Mouse (Mus musculus): ENCODE measurements around the gene Gtpbp10. TPM values are rescaled to one million over a fixed set of nuclear protein-coding genes. Genes with fewer than 3 reads are reported as not detected.

Gene Gtpbp10
- total RNA-seq, 2 experiments from 2014 or later: 27.8 to 37.1 TPM

DNA sequence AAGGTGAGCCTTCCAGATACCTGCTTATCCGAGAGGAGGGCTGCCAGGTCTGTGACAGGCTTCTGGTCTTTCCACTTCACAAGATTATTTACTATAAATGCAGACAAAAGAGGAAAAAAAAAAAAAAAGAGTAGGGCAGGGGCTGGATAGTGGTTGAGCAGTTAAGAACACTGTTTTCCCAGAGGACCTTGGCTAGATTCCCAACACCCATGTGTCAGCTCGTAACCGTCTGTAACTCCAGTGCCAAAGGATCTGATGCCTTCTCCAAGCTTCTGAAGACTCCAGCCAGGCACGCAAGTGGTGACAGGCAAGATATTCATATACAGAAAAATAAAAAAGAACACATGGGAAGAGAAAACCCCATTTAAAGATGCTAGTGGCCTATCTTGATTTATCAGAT is 56.0 kb downstream of the Gtpbp10 start:
- ATAC-seq (replicated peaks; ENCODE audit: poor library complexity, severe bottlenecking): no peak

DNA sequence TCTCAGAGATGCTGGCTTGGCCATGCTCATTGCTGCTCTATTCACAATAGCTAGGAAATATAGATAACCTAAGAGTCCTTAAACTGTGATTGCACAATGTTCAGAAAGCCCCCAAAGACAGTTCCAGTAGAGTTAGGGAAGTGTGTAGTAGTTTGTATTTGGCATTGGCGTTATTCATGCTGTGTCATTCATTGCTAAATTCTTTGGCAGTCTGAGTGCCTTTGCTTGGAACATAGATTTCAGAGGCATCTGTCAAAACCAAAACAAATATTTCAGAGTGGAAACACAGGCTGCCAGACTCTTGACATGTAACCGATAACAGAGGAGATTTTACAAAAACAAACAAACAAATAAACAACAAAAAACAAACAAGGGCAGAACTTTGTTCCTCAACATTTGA is 57.8 kb downstream of the Gtpbp10 start:
- peak; percentile 95 for ATAC-seq (replicated peaks; ENCODE audit: poor library complexity, severe bottlenecking)

DNA sequence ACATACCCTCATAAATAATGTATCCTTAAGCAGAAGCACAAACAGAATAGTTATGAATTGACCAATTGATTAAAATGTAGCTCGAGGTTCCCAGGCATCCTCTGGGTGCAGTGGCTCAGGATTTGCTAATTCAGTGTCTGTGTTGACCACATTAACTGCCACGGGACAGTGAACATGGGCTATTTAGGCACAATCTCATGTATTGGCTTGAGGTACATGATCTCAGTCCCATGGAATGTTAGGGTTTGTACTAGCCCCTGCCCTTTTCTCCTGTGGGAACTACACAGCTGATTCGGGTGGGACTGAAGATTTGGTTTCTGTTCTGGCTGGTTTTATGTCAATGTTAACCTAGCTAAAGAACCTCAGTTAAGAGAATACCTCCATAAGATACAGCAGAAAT is 62.9 kb downstream of the Gtpbp10 start:
- no peak for ATAC-seq (replicated peaks; ENCODE audit: poor library complexity, severe bottlenecking)

DNA sequence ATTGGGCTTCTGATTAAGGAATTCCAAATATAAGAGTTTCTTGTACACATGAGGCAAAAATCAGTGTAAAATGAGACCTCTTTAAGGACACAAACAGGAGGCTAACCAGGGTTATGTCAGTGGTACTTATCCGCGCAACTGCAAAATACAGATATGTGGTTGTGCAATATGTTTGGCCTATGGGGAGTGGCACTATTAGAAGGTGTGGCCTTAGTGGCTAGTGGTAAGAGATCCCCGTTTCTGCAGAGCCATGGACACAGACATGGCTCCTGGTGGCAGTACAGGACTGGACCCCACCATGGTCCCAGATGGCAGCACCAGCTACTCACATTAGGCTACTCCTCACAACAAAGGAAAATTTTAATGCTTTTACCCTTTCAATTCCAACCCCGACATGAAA is 64.3 kb downstream of the Gtpbp10 start:
- ATAC-seq (replicated peaks; ENCODE audit: poor library complexity, severe bottlenecking): peak; percentile 54

DNA sequence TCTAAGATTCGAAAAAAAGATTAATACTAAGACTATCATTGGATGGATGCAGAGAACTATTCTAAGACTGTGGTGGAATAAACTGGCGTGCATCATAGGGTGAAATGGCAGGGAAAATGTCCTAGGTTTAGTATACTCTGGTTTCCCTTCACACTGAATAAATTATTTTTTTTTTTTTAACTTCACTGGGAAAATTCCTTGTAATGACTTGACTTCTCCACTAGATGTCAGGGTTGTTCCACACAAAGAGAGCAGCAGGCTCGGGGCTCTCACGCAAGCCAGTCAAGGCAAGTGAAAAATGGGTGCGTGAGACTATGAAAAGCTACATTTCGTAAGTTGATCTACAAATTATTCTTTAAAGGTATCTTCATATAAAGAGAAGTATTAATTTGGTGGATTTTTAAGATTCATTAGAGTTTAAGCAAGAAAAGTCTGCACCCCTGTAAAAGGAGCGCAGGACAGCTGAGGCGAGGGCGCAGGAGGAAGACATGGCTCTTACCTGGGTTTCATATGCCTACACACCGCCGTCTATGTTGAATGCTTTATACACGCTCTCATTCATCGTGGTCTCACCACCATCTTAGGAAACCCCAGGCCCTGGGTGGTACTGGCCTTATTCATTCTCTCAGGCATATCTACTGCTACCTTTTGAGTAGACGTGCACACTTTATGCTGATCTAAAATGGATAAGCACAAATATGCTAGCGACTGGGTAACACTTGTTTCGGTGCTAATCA is 64.9 kb downstream of the Gtpbp10 start:
- ATAC-seq (replicated peaks; ENCODE audit: poor library complexity, severe bottlenecking): peak; percentile 94

DNA sequence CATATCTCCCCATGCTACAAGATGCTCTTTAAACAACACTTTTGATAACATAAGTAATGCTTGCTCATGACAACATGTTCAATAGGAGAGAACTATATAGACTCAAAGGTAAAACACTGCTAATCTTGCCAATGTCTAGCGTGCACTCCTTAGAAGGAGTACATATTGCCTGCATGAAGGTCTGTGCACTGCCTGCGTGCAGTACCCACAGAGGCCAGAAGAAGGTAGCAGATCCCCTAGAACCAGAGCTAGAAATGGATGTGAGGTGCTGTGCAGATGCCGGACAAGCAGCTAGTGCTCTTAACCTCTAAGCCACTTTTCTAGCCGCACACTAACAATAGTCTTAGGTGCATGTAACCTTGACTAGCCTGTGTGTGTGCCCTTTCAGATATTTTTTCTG is 67.2 kb downstream of the Gtpbp10 start:
- peak; percentile 34; the same call in 1 of the 2 replicates for ATAC-seq (replicated peaks; ENCODE audit: poor library complexity, severe bottlenecking)

Other genes with a start within 250 kb of the Gtpbp10 start
- gene Cdk14, start 139.2 kb downstream of the Gtpbp10 start, total RNA-seq (2014; fragmentation: Nextera tagmentation): 0.21 and 0.60 TPM in 2 replicates
- 0.39 and 0.46 TPM in 2 replicates for gene Cdk14, start 139.2 kb downstream of the Gtpbp10 start, total RNA-seq (2017)
- gene 1700015F17Rik, start 80.4 kb downstream of the Gtpbp10 start, total RNA-seq (2014; fragmentation: Nextera tagmentation): not detected in 2 replicates
- gene 1700015F17Rik, start 80.4 kb downstream of the Gtpbp10 start, total RNA-seq (2017): not detected in 2 replicates
- 1.4 and 3.4 TPM in 2 replicates for gene Cldn12, start 44.6 kb downstream of the Gtpbp10 start, total RNA-seq (2014; fragmentation: Nextera tagmentation)
- gene Cldn12, start 44.6 kb downstream of the Gtpbp10 start, total RNA-seq (2017): 4.2 and 7.5 TPM in 2 replicates
- gene Gm8773, start 14.3 kb upstream of the Gtpbp10 start, total RNA-seq (2014; fragmentation: Nextera tagmentation): not detected in 2 replicates
- gene Gm8773, start 14.3 kb upstream of the Gtpbp10 start, total RNA-seq (2017): not detected in 2 replicates
- not detected in 2 replicates for gene Cfap69, start 104.7 kb upstream of the Gtpbp10 start, total RNA-seq (2014; fragmentation: Nextera tagmentation)
- gene Cfap69, start 104.7 kb upstream of the Gtpbp10 start, total RNA-seq (2017): not detected in 2 replicates
- not detected in 2 replicates for gene Steap2, start 135.0 kb upstream of the Gtpbp10 start, total RNA-seq (2014; fragmentation: Nextera tagmentation)
- gene Steap2, start 135.0 kb upstream of the Gtpbp10 start, total RNA-seq (2017): not detected in 2 replicates
- not detected in 2 replicates for gene Steap1, start 189.8 kb upstream of the Gtpbp10 start, total RNA-seq (2014; fragmentation: Nextera tagmentation)
- gene Steap1, start 189.8 kb upstream of the Gtpbp10 start, total RNA-seq (2017): not detected in 2 replicates

Measured in granulocyte monocyte progenitor cell, adult 5-6 weeks (primary cell).